ENCODE assay signal across 19 mouse cellular contexts in genomic region chr9:118739659-118740058, GRCm38 (mm10).
DNase-seq lines count a peak whose midpoint lies in the region.
"Had no signal": no experiment of that assay in that cellular context is flagged by ENCODE, and none has a peak within 500 bp of the region (broad histone marks: within the 10 kb centered on the region; RNA-seq: fewer than 3 reads in every experiment).

No protein-coding gene starts in this region.

- peak; percentile 61 to 76 for DNase-seq in adrenal gland, adult (ENCODE audit: inconsistent age in 2 of 2, low spot score in 1 of 2)
- DNase-seq in adrenal gland, postnatal 25 days = no peak
- peak; percentile 46 for DNase-seq in gastrocnemius, postnatal 25 days
- no peak for DNase-seq in gastrocnemius, adult 18-20 months (ENCODE audit: low spot score)
- peak; percentile 50 for DNase-seq in Muller cell, postnatal 12 days (ENCODE audit: inconsistent ontology term)
- DNase-seq in fibroblast of lung, adult 2 months (ENCODE audit: low read depth) = peak; percentile 44
- no peak for DNase-seq in cerebellum, adult 9-11 months
- DNase-seq: cerebellum, adult 8-10 months; cerebellum, postnatal 36 days; embryo, embryonic 11 days; heart, postnatal 4 days; kidney, adult 9 months; kidney, postnatal 10 days; layer of hippocampus, adult 9-11 months; lung, embryonic 14.5 days; lung, postnatal 14 days; right cerebral cortex, postnatal 25 days; spleen, adult 18-20 months; thymus, postnatal 14 days had no signal

Comparison
In these comparisons a context has a peak if more than half of its experiments do, and no peak if none do; other contexts are left out.
1. DNase-seq: peak in adrenal gland, adult (2 of 2), gastrocnemius, postnatal 25 days (single experiment), Muller cell, postnatal 12 days (single experiment) and fibroblast of lung, adult 2 months (single experiment); none in adrenal gland, postnatal 25 days (single experiment), gastrocnemius, adult 18-20 months (single experiment) and cerebellum, adult 9-11 months (single experiment).